Mouse (Mus musculus): ENCODE data around the gene Nf2.

- TF ChIP-seq POLR2A (IDR thresholded peaks at IDR 0.05; ENCODE audit: control insufficient read depth, low read depth, low read length) (no peak), CTCF (IDR thresholded peaks at IDR 0.05; ENCODE audit: control insufficient read depth, insufficient read depth, insufficient replicate concordance, low read depth, low read length) (no peak)
Observed at GRCm38 (mm10) chr11:4808311-4808710, 41.0 kb downstream of the Nf2 start.
